Mouse (Mus musculus) lung, embryonic 16.5 days (tissue): ENCODE data around the gene Kcnj11. TPM values are rescaled to one million over a fixed set of nuclear protein-coding genes. Genes with fewer than 3 reads are reported as not detected.

Source experiments
- ATAC-seq: fragments of 200-750 bp; cut with Nextera tagmentation; 2 replicates; pipeline ENCODE4 v1.8.0; 2017; ENCODE audit warnings: low read depth, mild to moderate bottlenecking, moderate library complexity
- H3K27ac ChIP-seq: fragments of 300-500 bp; sonication (generic); 2 replicates; pipeline ENCODE4 v1.5.1; 2014; ENCODE audit warnings: mild to moderate bottlenecking, control low read depth, low read length
- H3K27me3 ChIP-seq: fragments of 300-500 bp; sonication (generic); 2 replicates; pipeline ENCODE4 v1.6.1; 2014; ENCODE audit warnings: low read depth, low read length, mixed read lengths; ENCODE audit not compliant: control insufficient read depth, insufficient read depth
- H3K36me3 ChIP-seq: fragments of 300-500 bp; sonication (generic); 2 replicates; pipeline ENCODE4 v1.6.1; 2014; ENCODE audit warnings: low read length; ENCODE audit not compliant: control insufficient read depth, insufficient read depth
- H3K4me1 ChIP-seq: fragments of 300-500 bp; sonication (generic); replicated peaks from 2 replicates; pipeline ENCODE4 v1.6.1; 2014; ENCODE audit warnings: low read length, mixed read lengths; ENCODE audit not compliant: control insufficient read depth, insufficient read depth
- H3K4me2 ChIP-seq: fragments of 300-500 bp; sonication (generic); 2 replicates; pipeline ENCODE4 v1.6.1; 2014; ENCODE audit warnings: low read depth, low read length, control low read depth
- H3K4me3 ChIP-seq: fragments of 300-500 bp; sonication (generic); 2 replicates; pipeline ENCODE4 v1.5.1; 2014; ENCODE audit warnings: mild to moderate bottlenecking, low read length, control low read depth
- H3K9ac ChIP-seq: fragments of 300-500 bp; sonication (generic); 2 replicates; pipeline ENCODE4 v1.6.1; 2014; ENCODE audit warnings: low read length, control low read depth
- H3K9me3 ChIP-seq: fragments of 300-500 bp; sonication (generic); 2 replicates; pipeline ENCODE4 v1.6.1; 2016; ENCODE audit warnings: low read length; ENCODE audit not compliant: control insufficient read depth
- WGBS: fragments of 180-500 bp; shearing (Covaris S2); extraction: QIAGEN DNeasy Blood & Tissue Kit; methylation state at CpG from one replicate; pipeline ENCODE4 v1.1.7; 2014; 5-methylcytosine and 5-hydroxymethylcytosine counted together
- polyA plus RNA-seq: library from polyadenylated mRNA; unstranded; fragments of >200 nt; fragmentation: Nextera tagmentation; extraction: Ambion mirVana; gene quantifications from 2 replicates; pipeline ENCODE4 v1.2.1, GENCODE M21; 2015

Gene Kcnj11
- polyA plus RNA-seq, 1 experiment from 2014 or later = 0.59 TPM

- H3K4me1 ChIP-seq = no peaks in the 10 kb centered on the region
- H3K27me3 ChIP-seq = no peaks in the 10 kb centered on the region
- no peaks in the 10 kb centered on the region for H3K9me3 ChIP-seq
- no peak overlapping the region for H3K27ac ChIP-seq
- H3K9ac ChIP-seq = no peak overlapping the region
- peaks cover 19% of the 10 kb centered on the region for H3K36me3 ChIP-seq
- no peak for ATAC-seq
- WGBS = 79% methylated on average over 7 of the region's 7 CpGs
- no peak overlapping the region for H3K4me3 ChIP-seq
- no peak overlapping the region for H3K4me2 ChIP-seq
Measured at GRCm38 (mm10) chr7:46076844-46077243, 23.7 kb downstream of the Kcnj11 start.

GRCm38 (mm10) chr7:46068831-46069230 lies 31.7 kb downstream of the Kcnj11 start:
- H3K27ac ChIP-seq = no peak overlapping the region
- no peak overlapping the region for H3K4me2 ChIP-seq
- no peaks in the 10 kb centered on the region for H3K4me1 ChIP-seq
- peaks cover 34% of the 10 kb centered on the region for H3K36me3 ChIP-seq
- no peak for ATAC-seq
- H3K9me3 ChIP-seq = no peaks in the 10 kb centered on the region
- WGBS = 90% methylated on average over 8 of the region's 8 CpGs
- H3K9ac ChIP-seq = no peak overlapping the region
- no peaks in the 10 kb centered on the region for H3K27me3 ChIP-seq
- no peak overlapping the region for H3K4me3 ChIP-seq

- Histone ChIP-seq H3K9ac (no peak overlapping the region), H3K27me3 (no peaks in the 10 kb centered on the region), H3K27ac (no peak overlapping the region), H3K4me1 (no peaks in the 10 kb centered on the region), H3K4me2 (no peak overlapping the region), H3K9me3 (no peaks in the 10 kb centered on the region), H3K4me3 (no peak overlapping the region), H3K36me3 (peaks cover 34% of the 10 kb centered on the region)
- ATAC-seq = no peak
- WGBS = 84% methylated on average over 6 of the region's 6 CpGs
Measured at GRCm38 (mm10) chr7:46063296-46063695, 37.3 kb downstream of the Kcnj11 start.

GRCm38 (mm10) chr7:46061614-46062013 lies 39.0 kb downstream of the Kcnj11 start:
- H3K27me3 ChIP-seq = no peaks in the 10 kb centered on the region
- H3K4me3 ChIP-seq = no peak overlapping the region
- ATAC-seq = no peak
- no peak overlapping the region for H3K27ac ChIP-seq
- peaks cover 35% of the 10 kb centered on the region for H3K36me3 ChIP-seq
- H3K4me2 ChIP-seq = no peak overlapping the region
- H3K9ac ChIP-seq = no peak overlapping the region
- WGBS = 92% methylated on average over 16 of the region's 16 CpGs
- H3K9me3 ChIP-seq = no peaks in the 10 kb centered on the region
- H3K4me1 ChIP-seq = no peaks in the 10 kb centered on the region

- Histone ChIP-seq H3K4me1 (no peaks in the 10 kb centered on the region), H3K27me3 (no peaks in the 10 kb centered on the region), H3K4me2 (no peak overlapping the region), H3K9me3 (no peaks in the 10 kb centered on the region), H3K4me3 (no peak overlapping the region), H3K9ac (no peak overlapping the region), H3K36me3 (peaks cover 30% of the 10 kb centered on the region), H3K27ac (no peak overlapping the region)
- no peak for ATAC-seq
- 96% methylated on average over 8 of the region's 8 CpGs for WGBS
Measured at GRCm38 (mm10) chr7:46060688-46061087, 39.9 kb downstream of the Kcnj11 start.

DNA sequence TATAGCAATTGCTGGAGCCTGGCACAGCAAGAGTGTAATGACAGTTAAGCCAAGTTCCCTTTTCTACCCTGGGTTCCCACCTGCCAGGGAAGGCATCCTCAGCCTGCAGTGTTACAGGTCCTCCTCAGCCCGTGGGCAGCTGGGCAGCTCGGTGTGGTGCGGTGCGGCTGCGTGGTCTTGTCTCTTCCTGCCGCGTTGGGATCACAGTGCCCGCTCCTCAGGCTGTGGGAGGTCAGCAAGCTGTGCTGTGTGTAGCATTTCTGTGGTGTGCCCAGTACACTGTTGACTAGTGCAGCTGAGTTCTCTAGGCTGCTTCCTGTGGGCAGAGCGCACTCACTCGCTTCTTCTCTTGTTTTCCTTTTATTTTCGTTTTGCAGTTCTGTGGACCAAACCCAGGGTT lies 41.7 kb downstream of the Kcnj11 start:
- no peak overlapping the region for H3K4me3 ChIP-seq
- 88% methylated on average over 11 of the region's 11 CpGs for WGBS
- H3K4me1 ChIP-seq = no peaks in the 10 kb centered on the region
- no peak overlapping the region for H3K4me2 ChIP-seq
- no peaks in the 10 kb centered on the region for H3K9me3 ChIP-seq
- no peak overlapping the region for H3K9ac ChIP-seq
- peaks cover 38% of the 10 kb centered on the region for H3K36me3 ChIP-seq
- no peaks in the 10 kb centered on the region for H3K27me3 ChIP-seq
- H3K27ac ChIP-seq = no peak overlapping the region
- no peak for ATAC-seq

GRCm38 (mm10) chr7:46053566-46053965 lies 47.0 kb downstream of the Kcnj11 start:
- Histone ChIP-seq H3K9ac (no peak overlapping the region), H3K27me3 (no peaks in the 10 kb centered on the region), H3K27ac (no peak overlapping the region), H3K4me3 (no peak overlapping the region), H3K9me3 (no peaks in the 10 kb centered on the region), H3K4me2 (no peak overlapping the region), H3K4me1 (no peaks in the 10 kb centered on the region), H3K36me3 (peaks cover 24% of the 10 kb centered on the region)
- 77% methylated on average over 3 of the region's 3 CpGs for WGBS
- no peak for ATAC-seq

- Histone ChIP-seq H3K27me3 (no peaks in the 10 kb centered on the region), H3K36me3 (peaks cover 31% of the 10 kb centered on the region), H3K27ac (no peak overlapping the region), H3K4me3 (no peak overlapping the region), H3K4me2 (no peak overlapping the region), H3K9me3 (no peaks in the 10 kb centered on the region), H3K4me1 (no peaks in the 10 kb centered on the region), H3K9ac (no peak overlapping the region)
- ATAC-seq = no peak
- whole genome bisulfite sequencing = 79% methylated on average over 4 of the region's 4 CpGs
Measured at GRCm38 (mm10) chr7:46052161-46052821, 48.3 kb downstream of the Kcnj11 start.

- Histone ChIP-seq H3K9ac (no peak overlapping the region), H3K27me3 (no peaks in the 10 kb centered on the region), H3K27ac (no peak overlapping the region), H3K9me3 (no peaks in the 10 kb centered on the region), H3K4me2 (no peak overlapping the region), H3K36me3 (peaks cover 40% of the 10 kb centered on the region), H3K4me1 (no peaks in the 10 kb centered on the region), H3K4me3 (no peak overlapping the region)
- no peak for ATAC-seq
- WGBS = 89% methylated on average over 7 of the region's 7 CpGs
Measured at GRCm38 (mm10) chr7:46049981-46050380, 50.6 kb downstream of the Kcnj11 start.
